Mouse (Mus musculus) erythroblast, embryonic 14.5 days (primary cell): ENCODE results near the gene Tkt.

Experiments
- GATA1 ChIP-seq: IDR thresholded peaks from 2 replicates; pipeline ENCODE4 v1.6.1; 2012; ENCODE audit warnings: low read length, inconsistent platforms, mixed read lengths
- TAL1 ChIP-seq: IDR thresholded peaks from 3 replicates; pipeline ENCODE4 v1.6.1; 2012; ENCODE audit warnings: low read length, inconsistent platforms, mixed read lengths

- TF ChIP-seq TAL1 (no peak), GATA1 (no peak)
These were observed 11.2 kb downstream of the Tkt start for GRCm38 (mm10) chr14:30559321-30559850.
